Mouse (Mus musculus): ENCODE data around the gene Zfp30.

DNA sequence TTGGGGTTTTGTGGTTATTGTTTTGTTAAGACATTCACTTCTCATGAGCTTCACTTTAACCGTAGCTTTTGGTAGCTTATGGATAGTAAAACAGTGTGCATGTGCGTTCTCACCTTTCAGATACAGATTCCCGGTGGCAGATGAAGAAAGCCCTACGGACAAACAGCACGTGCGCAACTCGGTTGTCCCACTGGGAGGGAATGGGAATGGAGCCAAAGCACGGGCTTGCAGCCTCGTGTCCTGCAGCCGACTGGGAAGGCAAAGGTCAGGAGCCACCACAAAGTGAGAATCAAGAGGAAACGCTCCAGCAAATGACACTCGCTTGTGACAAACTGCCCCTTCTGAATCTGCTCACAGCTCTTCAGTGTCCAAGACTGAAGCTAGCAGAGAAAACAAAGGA, 44.2 kb downstream of the Zfp30 start:
- no peak for TF ChIP-seq CTCF (IDR thresholded peaks at IDR 0.05; ENCODE audit: borderline replicate concordance, insufficient read depth, low read length)
- TF ChIP-seq POLR2A (IDR thresholded peaks at IDR 0.05; ENCODE audit: low read depth, low read length) = no peak

All from embryonic fibroblast, embryonic 13.5 days (primary cell).